Mouse (Mus musculus): ENCODE measurements around the gene Bud31. TPM values are rescaled to one million over a fixed set of nuclear protein-coding genes. Genes with fewer than 3 reads are reported as not detected.
A peak's percentile ranks its signal among the peaks of the same experiment; 100 is the strongest.
"Not testable (repeated sequence)": the region's sequence is repeated elsewhere in the genome, so short reads cannot be mapped to it uniquely, and the experiment has no call there.

The Bud31 gene
- polyA plus RNA-seq (2014; fragmentation: Nextera tagmentation; extraction: Ambion mirVana), result 186 and 191 TPM in 2 replicates

GRCm38 (mm10) chr5:145139571-145140519 lies at the start of gene Bud31, which contains the start of gene Pdap1:
Gene Bud31 (plus strand): TSS chr5:145140362.
Gene Pdap1 (minus strand): TSS chr5:145140238.
- Histone ChIP-seq H3K4me3 (ENCODE audit: low read depth, low read length) (peak within 1 kb of the TSS; percentile 99), H3K4me2 (replicated peaks; ENCODE audit: low read depth, low read length) (peak within 1 kb of the TSS; percentile 71), H3K27ac (ENCODE audit: low read length) (peak within 1 kb of the TSS; percentile 79), H3K9me3 (ENCODE audit: control insufficient read depth, low read depth, low read length) (no peaks in the 10 kb centered on the region), H3K27me3 (ENCODE audit: control insufficient read depth, insufficient read depth, low read length) (no peaks in the 10 kb centered on the region), H3K36me3 (ENCODE audit: control insufficient read depth, insufficient read depth, low read length) (peaks cover 49% of the 10 kb centered on the region), H3K9ac (replicated peaks; ENCODE audit: low read depth, low read length) (peak within 1 kb of the TSS; percentile 81), H3K4me1 (ENCODE audit: control insufficient read depth, insufficient read depth, low read length) (peaks cover 17% of the 10 kb centered on the region; the same call in 1 of the 2 replicates)
- WGBS, result under 1% methylated on average over 84 of the region's 84 CpGs
- peak; percentile 91 for ATAC-seq (ENCODE audit: insufficient number of reproducible peaks, insufficient read depth, low FRiP score, low read depth)

GRCm38 (mm10) chr5:145096195-145096594 lies 44.0 kb upstream of the Bud31 start:
- H3K36me3 ChIP-seq (ENCODE audit: control insufficient read depth, insufficient read depth, low read length), result peaks cover 76% of the 10 kb centered on the region
- H3K27ac ChIP-seq (ENCODE audit: low read length), result no peak overlapping the region
- H3K9ac ChIP-seq (replicated peaks; ENCODE audit: low read depth, low read length), result no peak overlapping the region
- no peaks in the 10 kb centered on the region for H3K27me3 ChIP-seq (ENCODE audit: control insufficient read depth, insufficient read depth, low read length)
- no peaks in the 10 kb centered on the region for H3K9me3 ChIP-seq (ENCODE audit: control insufficient read depth, low read depth, low read length)
- H3K4me2 ChIP-seq (replicated peaks; ENCODE audit: low read depth, low read length), result no peak overlapping the region
- H3K4me3 ChIP-seq (ENCODE audit: low read depth, low read length), result no peak overlapping the region
- ATAC-seq (ENCODE audit: insufficient number of reproducible peaks, insufficient read depth, low FRiP score, low read depth), result no peak
- H3K4me1 ChIP-seq (ENCODE audit: control insufficient read depth, insufficient read depth, low read length), result no peaks in the 10 kb centered on the region
- 87% methylated on average over 4 of the region's 4 CpGs for WGBS

- no peaks in the 10 kb centered on the region for H3K4me1 ChIP-seq (ENCODE audit: control insufficient read depth, insufficient read depth, low read length)
- no peak overlapping the region for H3K4me3 ChIP-seq (ENCODE audit: low read depth, low read length)
- H3K9me3 ChIP-seq (ENCODE audit: control insufficient read depth, low read depth, low read length), result no peaks in the 10 kb centered on the region
- no peak overlapping the region for H3K4me2 ChIP-seq (replicated peaks; ENCODE audit: low read depth, low read length)
- H3K36me3 ChIP-seq (ENCODE audit: control insufficient read depth, insufficient read depth, low read length), result peaks cover 74% of the 10 kb centered on the region
- no peak for ATAC-seq (ENCODE audit: insufficient number of reproducible peaks, insufficient read depth, low FRiP score, low read depth)
- no peaks in the 10 kb centered on the region for H3K27me3 ChIP-seq (ENCODE audit: control insufficient read depth, insufficient read depth, low read length)
- H3K9ac ChIP-seq (replicated peaks; ENCODE audit: low read depth, low read length), result no peak overlapping the region
- WGBS, result 91% methylated on average over 10 of the region's 10 CpGs
- H3K27ac ChIP-seq (ENCODE audit: low read length), result no peak overlapping the region
Observed at GRCm38 (mm10) chr5:145098340-145098821, 41.8 kb upstream of the Bud31 start.

- H3K9ac ChIP-seq (replicated peaks; ENCODE audit: low read depth, low read length), result no peak overlapping the region
- no peaks in the 10 kb centered on the region for H3K4me1 ChIP-seq (ENCODE audit: control insufficient read depth, insufficient read depth, low read length)
- no peak for ATAC-seq (ENCODE audit: insufficient number of reproducible peaks, insufficient read depth, low FRiP score, low read depth)
- no peaks in the 10 kb centered on the region for H3K9me3 ChIP-seq (ENCODE audit: control insufficient read depth, low read depth, low read length)
- 95% methylated on average over 9 of the region's 9 CpGs for WGBS
- H3K27ac ChIP-seq (ENCODE audit: low read length), result no peak overlapping the region
- H3K27me3 ChIP-seq (ENCODE audit: control insufficient read depth, insufficient read depth, low read length), result no peaks in the 10 kb centered on the region
- peaks cover 84% of the 10 kb centered on the region for H3K36me3 ChIP-seq (ENCODE audit: control insufficient read depth, insufficient read depth, low read length)
- H3K4me2 ChIP-seq (replicated peaks; ENCODE audit: low read depth, low read length), result no peak overlapping the region
- no peak overlapping the region for H3K4me3 ChIP-seq (ENCODE audit: low read depth, low read length)
Observed at GRCm38 (mm10) chr5:145100960-145101359, 39.2 kb upstream of the Bud31 start.

GRCm38 (mm10) chr5:145101451-145101850 lies 38.7 kb upstream of the Bud31 start:
- WGBS, result 98% methylated on average over 11 of the region's 11 CpGs
- H3K9me3 ChIP-seq (ENCODE audit: control insufficient read depth, low read depth, low read length); H3K4me2 ChIP-seq (replicated peaks; ENCODE audit: low read depth, low read length); H3K9ac ChIP-seq (replicated peaks; ENCODE audit: low read depth, low read length); ATAC-seq (ENCODE audit: insufficient number of reproducible peaks, insufficient read depth, low FRiP score, low read depth); H3K4me1 ChIP-seq (ENCODE audit: control insufficient read depth, insufficient read depth, low read length); H3K4me3 ChIP-seq (ENCODE audit: low read depth, low read length); H3K27me3 ChIP-seq (ENCODE audit: control insufficient read depth, insufficient read depth, low read length); H3K27ac ChIP-seq (ENCODE audit: low read length): not testable (repeated sequence)
- H3K36me3 ChIP-seq (ENCODE audit: control insufficient read depth, insufficient read depth, low read length), result peaks cover 82% of the 10 kb centered on the region

GRCm38 (mm10) chr5:145102706-145103105 lies 37.5 kb upstream of the Bud31 start:
- WGBS, result 84% methylated on average over 4 of the region's 4 CpGs
- Histone ChIP-seq H3K36me3 (ENCODE audit: control insufficient read depth, insufficient read depth, low read length) (peaks cover 78% of the 10 kb centered on the region), H3K9ac (replicated peaks; ENCODE audit: low read depth, low read length) (no peak overlapping the region), H3K4me1 (ENCODE audit: control insufficient read depth, insufficient read depth, low read length) (no peaks in the 10 kb centered on the region), H3K27me3 (ENCODE audit: control insufficient read depth, insufficient read depth, low read length) (no peaks in the 10 kb centered on the region), H3K9me3 (ENCODE audit: control insufficient read depth, low read depth, low read length) (no peaks in the 10 kb centered on the region), H3K4me2 (replicated peaks; ENCODE audit: low read depth, low read length) (no peak overlapping the region), H3K4me3 (ENCODE audit: low read depth, low read length) (no peak overlapping the region), H3K27ac (ENCODE audit: low read length) (no peak overlapping the region)
- no peak for ATAC-seq (ENCODE audit: insufficient number of reproducible peaks, insufficient read depth, low FRiP score, low read depth)

GRCm38 (mm10) chr5:145104328-145104727 lies 35.8 kb upstream of the Bud31 start:
- Histone ChIP-seq H3K27ac (ENCODE audit: low read length) (no peak overlapping the region), H3K27me3 (ENCODE audit: control insufficient read depth, insufficient read depth, low read length) (no peaks in the 10 kb centered on the region), H3K9ac (replicated peaks; ENCODE audit: low read depth, low read length) (no peak overlapping the region), H3K36me3 (ENCODE audit: control insufficient read depth, insufficient read depth, low read length) (peaks cover 78% of the 10 kb centered on the region), H3K4me3 (ENCODE audit: low read depth, low read length) (no peak overlapping the region), H3K9me3 (ENCODE audit: control insufficient read depth, low read depth, low read length) (no peaks in the 10 kb centered on the region), H3K4me2 (replicated peaks; ENCODE audit: low read depth, low read length) (no peak overlapping the region), H3K4me1 (ENCODE audit: control insufficient read depth, insufficient read depth, low read length) (no peaks in the 10 kb centered on the region)
- WGBS, result 88% methylated on average over 9 of the region's 9 CpGs
- ATAC-seq (ENCODE audit: insufficient number of reproducible peaks, insufficient read depth, low FRiP score, low read depth), result no peak

GRCm38 (mm10) chr5:145105694-145106275 lies 34.4 kb upstream of the Bud31 start:
- Histone ChIP-seq H3K9ac (replicated peaks; ENCODE audit: low read depth, low read length) (no peak overlapping the region), H3K9me3 (ENCODE audit: control insufficient read depth, low read depth, low read length) (no peaks in the 10 kb centered on the region), H3K4me2 (replicated peaks; ENCODE audit: low read depth, low read length) (no peak overlapping the region), H3K27ac (ENCODE audit: low read length) (no peak overlapping the region), H3K4me1 (ENCODE audit: control insufficient read depth, insufficient read depth, low read length) (no peaks in the 10 kb centered on the region), H3K27me3 (ENCODE audit: control insufficient read depth, insufficient read depth, low read length) (no peaks in the 10 kb centered on the region), H3K36me3 (ENCODE audit: control insufficient read depth, insufficient read depth, low read length) (peaks cover 81% of the 10 kb centered on the region), H3K4me3 (ENCODE audit: low read depth, low read length) (no peak overlapping the region)
- WGBS, result 81% methylated on average over 9 of the region's 9 CpGs
- no peak for ATAC-seq (ENCODE audit: insufficient number of reproducible peaks, insufficient read depth, low FRiP score, low read depth)
